Mouse (Mus musculus) ES-E14 (cell line): ENCODE measurements around the gene Rpusd3.

Experiments
- HCFC1 ChIP-seq: IDR thresholded peaks from 2 replicates; pipeline ENCODE4 v1.6.1; 2012; ENCODE audit warnings: low read length, inconsistent platforms, borderline replicate concordance; ENCODE audit not compliant: insufficient read depth
- MAFK ChIP-seq: IDR thresholded peaks from 2 replicates; pipeline ENCODE4 v1.6.1; 2014; ENCODE audit warnings: mild to moderate bottlenecking, low read depth, low read length, inconsistent platforms; ENCODE audit not compliant: insufficient read depth
- ZC3H11A ChIP-seq: IDR thresholded peaks from 2 replicates; pipeline ENCODE4 v1.6.1; 2012; ENCODE audit warnings: low read depth, mild to moderate bottlenecking, inconsistent platforms, low read length, borderline replicate concordance
- ZNF384 ChIP-seq: IDR thresholded peaks from 2 replicates; pipeline ENCODE4 v1.6.1; 2012; ENCODE audit warnings: low read depth, low read length, inconsistent platforms

- no peak for TF ChIP-seq HCFC1
- TF ChIP-seq MAFK = no peak
- TF ChIP-seq ZC3H11A = no peak
- no peak for TF ChIP-seq ZNF384
These were observed 13.7 kb downstream of the Rpusd3 start for GRCm38 (mm10) chr6:113405483-113405882.
